Mouse (Mus musculus) olfactory bulb, adult 2 months (tissue): ENCODE results near the gene Mgat5. TPM values are rescaled to one million over a fixed set of nuclear protein-coding genes. Genes with fewer than 3 reads are reported as not detected.

Source experiments
- H3K27ac ChIP-seq: fragments of 200-500 bp; 2 replicates; pipeline ENCODE4 v1.5.1; 2012; ENCODE audit warnings: low read depth, low read length; ENCODE audit not compliant: insufficient read depth
- H3K4me1 ChIP-seq: fragments of 200-500 bp; 2 replicates; pipeline ENCODE4 v1.6.1; 2012; ENCODE audit warnings: low read length; ENCODE audit not compliant: control insufficient read depth, insufficient read depth
- H3K4me3 ChIP-seq: fragments of 200-500 bp; 2 replicates; pipeline ENCODE4 v1.5.1; 2012; ENCODE audit warnings: mild to moderate bottlenecking, low read depth, low read length, moderate library complexity; ENCODE audit not compliant: insufficient read depth
- CTCF ChIP-seq: fragments of 200-500 bp; IDR thresholded peaks from 2 replicates; pipeline ENCODE4 v1.5.1; 2012; ENCODE audit warnings: low read depth, mild to moderate bottlenecking, low read length, moderate library complexity; ENCODE audit not compliant: insufficient read depth
- POLR2A ChIP-seq: fragments of 200-500 bp; IDR thresholded peaks from 2 replicates; pipeline ENCODE4 v1.6.1; 2012; ENCODE audit warnings: mild to moderate bottlenecking, low read depth, low read length, moderate library complexity; ENCODE audit not compliant: insufficient read depth
- WGBS: fragments of 180-500 bp; shearing (Covaris S2); methylation state at CpG from one replicate; pipeline ENCODE4 v1.1.7; 2018; 5-methylcytosine and 5-hydroxymethylcytosine counted together
- polyA plus RNA-seq: library from polyadenylated mRNA; stranded (reverse); fragments of >200 nt; gene quantifications from 2 replicates; pipeline ENCODE4 v1.2.4, GENCODE M21; 2012; ENCODE audit warnings: low replicate concordance; ENCODE audit not compliant: missing spikeins, insufficient read depth, insufficient read length

Mgat5 gene
- polyA plus RNA-seq, 1 experiment: 101 TPM

DNA sequence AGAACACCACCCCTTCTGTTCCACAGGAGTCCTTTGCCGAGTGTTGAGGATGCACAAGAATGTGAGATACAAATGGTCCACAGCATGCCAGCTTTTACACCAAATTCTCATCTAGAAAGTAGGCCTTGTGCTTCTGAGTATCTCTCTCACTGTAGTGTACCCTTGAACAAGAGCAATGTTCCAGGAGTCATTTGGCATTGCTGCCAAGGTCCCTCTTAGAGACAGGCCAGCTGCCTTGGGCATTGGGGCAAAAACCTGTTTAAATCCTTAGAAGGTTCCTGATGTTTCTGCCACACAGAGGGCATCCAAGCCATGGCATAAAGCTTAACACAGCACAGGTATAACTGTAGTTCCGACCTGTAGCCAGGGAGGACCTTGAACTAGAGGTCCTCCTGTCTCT, 189.9 kb downstream of the Mgat5 start:
- H3K4me3 ChIP-seq: no peak overlapping the region
- H3K4me1 ChIP-seq: 0 out of 2 replicates have a peak, but pooled peaks cover 2% of the 10 kb centered on the region
- H3K27ac ChIP-seq: no peak overlapping the region
- TF ChIP-seq CTCF: no peak
- TF ChIP-seq POLR2A: no peak
- 90% methylated on average over 2 of the region's 2 CpGs for WGBS

DNA sequence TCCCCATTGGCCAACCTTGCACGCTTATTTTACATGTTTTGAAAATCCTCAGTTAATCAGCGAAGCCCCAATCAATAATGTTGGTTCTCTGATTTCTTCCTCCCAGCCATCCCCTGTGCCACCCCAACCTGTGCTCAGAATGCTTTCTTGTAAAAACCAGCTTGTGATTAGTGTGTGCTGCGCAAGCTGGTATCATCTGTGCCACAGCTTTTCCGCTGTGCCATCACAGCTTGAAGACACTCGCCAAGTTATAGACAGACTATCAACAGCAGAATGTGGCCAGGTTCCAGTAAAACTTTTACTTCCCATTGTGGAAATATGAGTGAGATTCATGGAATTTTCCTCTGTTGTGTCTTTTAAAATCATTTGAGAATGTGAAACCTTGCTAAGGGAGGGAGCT, 190.9 kb downstream of the Mgat5 start:
- H3K4me1 ChIP-seq: 0 out of 2 replicates have a peak, but pooled peaks cover 2% of the 10 kb centered on the region
- 91% methylated on average over 5 of the region's 5 CpGs for WGBS
- H3K4me3 ChIP-seq: no peak overlapping the region
- H3K27ac ChIP-seq: no peak overlapping the region
- TF ChIP-seq CTCF: no peak
- no peak for TF ChIP-seq POLR2A

DNA sequence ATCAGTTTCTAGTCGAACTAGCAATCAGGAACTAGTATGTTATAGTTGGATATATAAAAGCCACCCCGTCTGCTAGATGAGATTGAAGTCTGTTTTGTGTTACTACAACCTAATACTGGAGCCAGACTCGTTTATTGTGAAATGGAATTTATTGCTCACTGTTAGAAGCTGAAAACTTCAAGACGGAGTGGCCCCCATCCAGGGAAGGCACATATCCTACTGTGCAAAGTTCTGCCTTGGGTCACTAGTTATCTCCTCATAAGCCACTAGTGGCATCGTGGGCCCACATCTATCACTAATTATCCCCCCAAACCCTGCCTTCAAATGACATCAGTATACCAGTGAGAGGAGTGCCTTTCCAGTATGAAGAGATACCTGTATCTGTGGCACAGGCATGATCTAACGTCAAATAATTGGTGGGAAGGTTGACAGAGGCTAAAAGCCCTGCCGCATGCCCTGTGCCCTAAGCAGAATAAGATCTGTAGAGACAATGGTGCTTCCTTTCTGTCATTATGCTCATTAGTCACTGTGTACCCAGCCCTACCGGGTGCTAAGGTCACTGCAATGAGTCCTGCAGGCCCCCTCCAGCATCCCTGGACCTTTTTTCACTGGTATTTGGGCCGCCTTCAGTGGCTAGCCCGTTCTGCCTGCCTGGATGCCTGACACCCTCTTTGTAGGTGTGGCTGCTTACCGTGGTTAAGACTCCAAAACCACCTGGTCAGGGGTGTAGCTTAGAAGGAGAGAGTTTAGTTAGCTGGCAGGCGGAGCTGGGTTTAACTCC, 191.9 kb downstream of the Mgat5 start:
- Histone ChIP-seq H3K27ac (no peak overlapping the region), H3K4me3 (no peak overlapping the region), H3K4me1 (0 out of 2 replicates have a peak, but pooled peaks cover 2% of the 10 kb centered on the region)
- 89% methylated on average over 12 of the region's 12 CpGs for WGBS
- no peak for TF ChIP-seq POLR2A
- TF ChIP-seq CTCF: no peak

DNA sequence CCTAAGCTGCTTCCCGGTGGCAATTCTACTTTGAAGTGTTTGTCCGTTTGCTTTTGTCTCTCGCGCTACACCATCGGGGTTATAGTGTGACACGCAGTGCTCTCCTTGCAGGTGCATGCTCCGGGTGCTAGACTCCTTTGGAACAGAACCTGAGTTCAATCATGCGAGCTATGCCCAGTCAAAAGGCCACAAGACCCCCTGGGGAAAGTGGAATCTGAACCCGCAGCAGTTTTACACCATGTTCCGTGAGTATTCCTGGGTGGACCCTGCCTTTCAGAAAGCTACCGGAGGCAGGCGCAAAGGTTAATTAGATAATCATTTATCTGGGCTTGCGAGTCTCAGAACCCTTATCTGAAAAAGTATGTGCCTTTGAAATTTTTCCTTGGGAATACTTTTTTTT, 192.6 kb downstream of the Mgat5 start:
- 82% methylated on average over 13 of the region's 13 CpGs for WGBS
- Histone ChIP-seq H3K4me3 (no peak overlapping the region), H3K27ac (no peak overlapping the region), H3K4me1 (0 out of 2 replicates have a peak, but pooled peaks cover 2% of the 10 kb centered on the region)
- TF ChIP-seq POLR2A (no peak), CTCF (no peak)

DNA sequence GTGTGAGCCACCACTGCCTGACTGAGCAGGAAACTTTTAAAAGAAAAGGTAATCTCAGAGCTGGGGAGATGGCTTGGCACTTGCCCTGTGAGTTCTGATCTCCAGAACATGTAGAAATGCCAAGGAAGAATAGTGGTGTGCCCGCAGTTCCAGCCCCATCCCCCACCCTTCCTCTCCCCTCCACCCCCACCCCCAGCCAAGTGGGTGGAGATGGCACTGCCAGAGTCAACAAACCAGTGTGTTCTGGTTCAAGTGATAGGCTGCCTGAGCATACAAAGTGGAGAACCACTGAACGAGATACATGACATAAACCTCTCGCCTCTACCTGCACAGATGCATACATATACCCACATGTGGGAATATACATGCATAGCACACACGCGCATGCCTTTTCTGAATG, 193.4 kb downstream of the Mgat5 start:
- H3K27ac ChIP-seq: no peak overlapping the region
- H3K4me3 ChIP-seq: no peak overlapping the region
- 0 out of 2 replicates have a peak, but pooled peaks cover 2% of the 10 kb centered on the region for H3K4me1 ChIP-seq
- 69% methylated on average over 5 of the region's 5 CpGs for WGBS
- TF ChIP-seq POLR2A (no peak), CTCF (no peak)

DNA sequence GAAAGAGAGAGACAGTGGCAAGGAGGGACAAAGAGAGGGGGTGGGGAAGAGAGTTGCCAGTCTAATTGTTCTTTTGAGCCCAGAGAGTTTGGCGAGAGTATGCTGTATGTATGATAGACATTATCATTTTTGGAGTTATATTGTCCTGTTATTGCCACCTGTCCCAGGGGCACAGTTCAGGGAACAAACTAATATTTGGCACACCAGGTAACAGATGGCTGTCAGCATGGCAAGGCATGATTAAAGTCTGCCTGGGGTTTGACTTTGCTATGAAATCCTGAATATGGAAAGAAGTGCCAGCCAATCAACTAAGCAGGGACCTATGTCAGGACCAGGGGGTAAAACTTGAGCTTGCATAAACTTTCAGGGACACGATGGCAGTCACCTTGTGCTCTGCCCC, 195.4 kb downstream of the Mgat5 start:
- TF ChIP-seq POLR2A (no peak), CTCF (no peak)
- Histone ChIP-seq H3K27ac (no peak overlapping the region), H3K4me3 (no peak overlapping the region), H3K4me1 (0 out of 2 replicates have a peak, but pooled peaks cover 2% of the 10 kb centered on the region)
- whole genome bisulfite sequencing: 83% methylated on average over 2 of the region's 2 CpGs

DNA sequence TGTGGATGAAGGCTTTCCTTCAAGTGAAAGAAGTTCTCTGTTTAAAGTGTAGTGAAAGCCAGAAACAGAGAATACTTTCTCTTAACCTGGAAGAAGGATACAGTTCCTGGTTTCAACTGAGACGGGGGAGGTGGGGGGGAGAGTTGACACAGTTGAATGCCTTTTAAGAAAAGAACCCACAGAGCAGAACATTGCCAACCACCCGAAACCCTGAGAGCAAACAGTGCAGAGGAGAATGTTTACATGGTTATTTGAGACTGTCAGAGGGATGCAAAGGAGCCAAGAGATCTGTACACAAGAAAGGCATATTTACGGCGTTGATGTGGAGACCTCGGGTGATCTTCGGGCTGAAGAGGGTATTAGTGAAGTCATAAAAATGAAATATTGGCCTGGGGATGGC, 195.9 kb downstream of the Mgat5 start:
- 58% methylated on average over 6 of the region's 6 CpGs for WGBS
- H3K4me3 ChIP-seq: no peak overlapping the region
- no peak for TF ChIP-seq POLR2A
- TF ChIP-seq CTCF: no peak
- 0 out of 2 replicates have a peak, but pooled peaks cover 2% of the 10 kb centered on the region for H3K4me1 ChIP-seq
- no peak overlapping the region for H3K27ac ChIP-seq

DNA sequence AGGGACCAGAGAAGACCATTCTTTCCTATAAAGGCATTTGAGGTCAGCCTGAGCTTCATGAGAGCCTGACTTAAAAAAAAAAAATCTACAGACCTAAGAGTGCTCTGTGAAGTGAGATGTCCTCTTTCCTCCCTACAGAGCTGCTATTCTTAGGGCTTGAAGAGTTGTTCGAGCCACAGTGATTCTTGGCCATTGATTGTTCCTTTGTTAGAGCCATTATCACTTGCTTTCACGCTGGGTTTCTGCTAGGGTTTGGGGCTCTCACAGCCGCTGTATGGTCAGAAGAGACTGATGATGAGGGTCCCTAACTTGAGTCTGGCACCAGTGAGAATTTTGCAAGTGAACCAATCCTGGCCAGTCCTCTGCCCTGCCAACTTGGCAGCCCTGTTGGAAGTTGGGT, 199.8 kb downstream of the Mgat5 start:
- Histone ChIP-seq H3K4me3 (no peak overlapping the region), H3K27ac (no peak overlapping the region), H3K4me1 (no peaks in the 10 kb centered on the region; the same call in 1 of the 2 replicates)
- WGBS: 77% methylated on average over 3 of the region's 3 CpGs
- no peak for TF ChIP-seq POLR2A
- no peak for TF ChIP-seq CTCF

DNA sequence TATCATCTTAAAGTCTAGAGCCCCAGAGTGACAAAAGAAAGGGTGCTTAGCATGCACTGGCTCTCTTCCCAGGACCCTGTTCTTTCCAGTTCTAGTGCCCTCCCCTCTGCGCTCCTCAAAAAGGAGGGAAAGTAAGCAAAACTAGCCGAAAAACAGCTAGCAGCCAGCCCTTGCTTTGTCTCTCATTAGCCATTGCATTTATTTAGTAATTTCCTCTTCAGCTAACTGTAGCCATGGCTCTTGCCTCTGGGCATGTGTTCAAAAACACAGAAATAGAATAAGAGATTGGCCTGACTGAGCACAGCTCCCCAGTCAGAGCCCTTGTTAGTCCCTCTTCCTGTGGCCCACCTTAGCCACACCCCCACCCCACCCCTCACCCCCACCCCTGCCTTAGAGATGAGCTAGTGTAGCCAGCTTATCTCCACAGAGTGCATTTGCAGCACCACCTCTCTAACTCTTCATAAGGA, 204.2 kb downstream of the Mgat5 start:
- no peak overlapping the region for H3K27ac ChIP-seq
- 38% methylated on average over 2 of the region's 2 CpGs for WGBS

More for the DNA sequence above, 204.2 kb downstream of the Mgat5 start:
- TF ChIP-seq POLR2A (no peak), CTCF (no peak)
- no peak overlapping the region for H3K4me3 ChIP-seq
- H3K4me1 ChIP-seq: no peaks in the 10 kb centered on the region; the same call in 1 of the 2 replicates
